Mouse (Mus musculus) kidney, postnatal 14 days (tissue): ENCODE data around the gene Pabpc4.
"Not testable (repeated sequence)": the region's sequence is repeated elsewhere in the genome, so short reads cannot be mapped to it uniquely, and the experiment has no call there.

Experiments used
- DNase-seq: peaks from one replicate; pipeline ENCODE4 v3.0.0; 2022; ENCODE audit warnings: mixed read lengths

The Pabpc4 gene

GRCm38 (mm10) chr4:123248971-123249567 lies 13.1 kb upstream of the Pabpc4 start:
- DNase-seq = no peak

- DNase-seq = no peak
These were observed 9.9 kb upstream of the Pabpc4 start for GRCm38 (mm10) chr4:123252214-123252613.

GRCm38 (mm10) chr4:123254617-123255016 lies 7.5 kb upstream of the Pabpc4 start:
- DNase-seq = peak; percentile 49

GRCm38 (mm10) chr4:123260071-123260746 lies 1.9 kb upstream of the Pabpc4 start:
- no peak for DNase-seq

- DNase-seq = no peak
These were observed 8.9 kb downstream of the Pabpc4 start for GRCm38 (mm10) chr4:123271063-123271462.

- DNase-seq = no peak
These were observed 18.0 kb downstream of the Pabpc4 start for GRCm38 (mm10) chr4:123280117-123280516.

GRCm38 (mm10) chr4:123282500-123282899 lies 20.3 kb downstream of the Pabpc4 start:
- peak; percentile 95 for DNase-seq

GRCm38 (mm10) chr4:123282915-123283674 lies 20.9 kb downstream of the Pabpc4 start:
- peak; percentile 49 for DNase-seq

- not testable (repeated sequence) for DNase-seq
These were observed 21.5 kb downstream of the Pabpc4 start for GRCm38 (mm10) chr4:123283675-123284064.

GRCm38 (mm10) chr4:123284731-123285624 lies 22.8 kb downstream of the Pabpc4 start:
- no peak for DNase-seq

- DNase-seq = no peak
These were observed 24.6 kb downstream of the Pabpc4 start for GRCm38 (mm10) chr4:123286790-123287189.

- DNase-seq = no peak
These were observed 26.9 kb downstream of the Pabpc4 start for GRCm38 (mm10) chr4:123289038-123289437.

GRCm38 (mm10) chr4:123292390-123292789 lies 30.2 kb downstream of the Pabpc4 start:
- no peak for DNase-seq

- DNase-seq = peak; percentile 61
These were observed 30.8 kb downstream of the Pabpc4 start for GRCm38 (mm10) chr4:123292989-123293388.

- DNase-seq = no peak
These were observed 31.7 kb downstream of the Pabpc4 start for GRCm38 (mm10) chr4:123293661-123294443.

- not testable (repeated sequence) for DNase-seq
These were observed 32.9 kb downstream of the Pabpc4 start for GRCm38 (mm10) chr4:123295026-123295425.

- DNase-seq = no peak
These were observed 33.5 kb downstream of the Pabpc4 start for GRCm38 (mm10) chr4:123295516-123296147.

GRCm38 (mm10) chr4:123296148-123296534 lies 34.0 kb downstream of the Pabpc4 start:
- no peak for DNase-seq

GRCm38 (mm10) chr4:123297195-123297960 lies 35.2 kb downstream of the Pabpc4 start:
- no peak for DNase-seq

- DNase-seq = peak; percentile 64
These were observed 36.1 kb downstream of the Pabpc4 start for GRCm38 (mm10) chr4:123298226-123298625.
